ENCODE assay signal across 8 mouse cellular contexts in the genomic region with DNA sequence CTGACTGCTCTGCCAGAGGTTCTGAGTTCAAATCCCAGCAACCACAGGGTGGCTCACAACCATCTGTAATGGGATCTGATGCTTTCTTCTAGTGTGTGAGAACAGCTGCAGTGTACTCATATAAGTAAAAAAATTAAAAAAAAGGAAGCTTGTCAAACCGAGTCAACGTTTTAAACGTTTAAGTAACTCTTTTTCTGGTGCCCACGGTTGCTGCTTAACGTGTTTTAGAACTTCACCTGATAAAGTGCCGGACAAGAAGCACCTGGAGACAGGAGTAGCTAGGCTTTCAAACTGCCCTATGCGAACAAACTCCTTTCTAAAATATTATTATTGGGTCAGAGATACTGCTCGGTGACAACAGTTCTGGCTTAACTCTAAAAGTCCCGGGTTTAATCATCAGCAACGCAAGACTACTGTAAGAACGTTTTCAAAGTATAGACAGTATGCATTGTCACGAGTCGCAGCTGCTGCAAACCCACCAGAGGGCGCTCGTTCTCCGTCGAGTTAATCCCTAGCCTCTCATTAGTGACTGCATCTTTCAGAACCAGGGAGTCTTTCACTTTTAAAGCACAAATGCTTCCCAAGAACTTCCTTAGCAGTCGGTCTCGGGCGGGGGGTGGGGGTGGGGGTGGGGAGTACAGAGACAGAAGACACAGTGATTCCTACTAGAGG. TPM values are rescaled to one million over a fixed set of nuclear protein-coding genes. Genes with fewer than 3 reads are reported as not detected.
DNase-seq lines count a peak whose midpoint lies in the region; ATAC-seq and TF ChIP-seq lines count a peak whose summit lies in the region.

No protein-coding gene starts in this region.

- peaks cover 8% of the 10 kb centered on the region for H3K4me1 ChIP-seq in embryonic facial prominence, embryonic 11.5 days (ENCODE audit: control insufficient read depth, insufficient read depth, low read length)
- H3K4me1 ChIP-seq in heart, embryonic 14.5 days (ENCODE audit: control insufficient read depth in 2 of 2, insufficient read depth in 2 of 2, low read length in 2 of 2): peaks cover 11 to 32% of the 10 kb centered on the region in 2 experiments
- H3K4me1 ChIP-seq in lung, postnatal 0 days (ENCODE audit: insufficient read depth, low read depth, low read length): peaks cover 10% of the 10 kb centered on the region
- peaks cover 19% of the 10 kb centered on the region for H3K4me1 ChIP-seq in olfactory bulb, adult 2 months (ENCODE audit: control insufficient read depth, insufficient read depth, low read length)

- H3K27ac ChIP-seq in embryonic facial prominence, embryonic 11.5 days (replicated peaks; ENCODE audit: low read depth, low read length): no peak overlapping the region
- H3K27ac ChIP-seq in heart, embryonic 14.5 days (replicated peaks in 1 of 2; ENCODE audit: control insufficient read depth in 1 of 2, insufficient read depth in 1 of 2, low read depth in 2 of 2, low read length in 2 of 2): peak overlapping the region in 1 of 2 experiments; percentile 96; a peak in 3 of 4 replicates
- peak overlapping the region; percentile 99 for H3K27ac ChIP-seq in lung, postnatal 0 days (ENCODE audit: low read length)
- H3K27ac ChIP-seq in olfactory bulb, adult 2 months (ENCODE audit: insufficient read depth, low read depth, low read length): no peak overlapping the region

- no peak for ATAC-seq in embryonic facial prominence, embryonic 11.5 days (replicated peaks; ENCODE audit: insufficient number of reproducible peaks, low FRiP score, low TSS enrichment, low read depth)
- ATAC-seq in heart, embryonic 14.5 days (ENCODE audit: insufficient number of reproducible peaks, insufficient read depth, low FRiP score, low read depth): no peak
- peak; percentile 55 for ATAC-seq in lung, postnatal 0 days

- H3K36me3 ChIP-seq in embryonic facial prominence, embryonic 11.5 days (replicated peaks; ENCODE audit: control insufficient read depth, insufficient read depth, low read depth, low read length): no peaks in the 10 kb centered on the region
- no peaks in the 10 kb centered on the region for H3K36me3 ChIP-seq in heart, embryonic 14.5 days (ENCODE audit: control insufficient read depth, insufficient read depth, low read length)
- H3K36me3 ChIP-seq in lung, postnatal 0 days (ENCODE audit: insufficient read depth, low read length): no peaks in the 10 kb centered on the region

- no peak for TF ChIP-seq POLR2A in olfactory bulb, adult 2 months (IDR thresholded peaks at IDR 0.05; ENCODE audit: insufficient read depth, low read depth, low read length)

- 8% methylated on average over 20 of the region's 20 CpGs for WGBS in embryonic facial prominence, embryonic 11.5 days
- 7% methylated on average over 20 of the region's 20 CpGs for WGBS in heart, embryonic 14.5 days
- 8% methylated on average over 20 of the region's 20 CpGs for WGBS in lung, postnatal 0 days
- WGBS in olfactory bulb, adult 2 months: 8% methylated on average over 20 of the region's 20 CpGs

- peaks cover 30% of the 10 kb centered on the region for H3K27me3 ChIP-seq in embryonic facial prominence, embryonic 11.5 days (ENCODE audit: control insufficient read depth, insufficient read depth, low read length)
- H3K27me3 ChIP-seq in heart, embryonic 14.5 days (ENCODE audit: control insufficient read depth, insufficient read depth, low read length): peaks cover 34% of the 10 kb centered on the region
- peaks cover 27% of the 10 kb centered on the region for H3K27me3 ChIP-seq in lung, postnatal 0 days (replicated peaks; ENCODE audit: insufficient read depth, low read length)

- peak; percentile 95 for DNase-seq in CD4-positive, CD25-positive, alpha-beta regulatory T cell, adult 2 months (ENCODE audit: low read depth, low spot score)
- DNase-seq in adrenal gland, postnatal 14 days: peak; percentile 93
- peak; percentile 93 for DNase-seq in embryonic facial prominence, embryonic 11.5 days (ENCODE audit: low spot score)
- peak; percentile 80 to 85 for DNase-seq in kidney, postnatal 25 days
- DNase-seq in lung, postnatal 0 days (ENCODE audit: low spot score): peak; percentile 94
- peak; percentile 85 for DNase-seq in thymus, postnatal 0 days (ENCODE audit: low spot score)

- H3K4me3 ChIP-seq in embryonic facial prominence, embryonic 11.5 days (ENCODE audit: low read depth, low read length): peak overlapping the region; percentile 68
- peak overlapping the region; percentile 67 to 88 for H3K4me3 ChIP-seq in heart, embryonic 14.5 days (ENCODE audit: control insufficient read depth in 1 of 2, insufficient read depth in 1 of 2, low read depth in 1 of 2, low read length in 2 of 2)
- H3K4me3 ChIP-seq in lung, postnatal 0 days (ENCODE audit: low read depth, low read length): peak overlapping the region; percentile 73
- H3K4me3 ChIP-seq in olfactory bulb, adult 2 months (ENCODE audit: insufficient read depth, low read depth, low read length): peak overlapping the region; percentile 99

- peak overlapping the region; percentile 80 for H3K9ac ChIP-seq in embryonic facial prominence, embryonic 11.5 days (replicated peaks; ENCODE audit: low read length)
- H3K9ac ChIP-seq in heart, embryonic 14.5 days (ENCODE audit: low read length): peak overlapping the region; percentile 87
- H3K9ac ChIP-seq in lung, postnatal 0 days (replicated peaks; ENCODE audit: low read depth): peak overlapping the region; percentile 95; the same call in 1 of the 2 replicates

- no peaks in the 10 kb centered on the region for H3K9me3 ChIP-seq in embryonic facial prominence, embryonic 11.5 days (replicated peaks; ENCODE audit: control insufficient read depth, low read length)
- no peaks in the 10 kb centered on the region for H3K9me3 ChIP-seq in heart, embryonic 14.5 days (ENCODE audit: control insufficient read depth, low read length)
- no peaks in the 10 kb centered on the region for H3K9me3 ChIP-seq in lung, postnatal 0 days (ENCODE audit: low read length)

- TF ChIP-seq EP300 in lung, postnatal 0 days (IDR thresholded peaks at IDR 0.05): no peak

- peak; percentile 86 for TF ChIP-seq CTCF in lung, postnatal 0 days (IDR thresholded peaks at IDR 0.05)
- peak; percentile 60 for TF ChIP-seq CTCF in olfactory bulb, adult 2 months (IDR thresholded peaks at IDR 0.05; ENCODE audit: insufficient read depth, low read depth, low read length)

- H3K4me2 ChIP-seq in embryonic facial prominence, embryonic 11.5 days (ENCODE audit: low read depth, low read length): peak overlapping the region; percentile 91
- peak overlapping the region; percentile 90 for H3K4me2 ChIP-seq in heart, embryonic 14.5 days (ENCODE audit: low read length)
- H3K4me2 ChIP-seq in lung, postnatal 0 days (replicated peaks; ENCODE audit: low read depth, low read length): peak overlapping the region; percentile 97

RNA-seq across cellular contexts. Expression of a gene that starts 1.0 kb away (rescaled TPM):
- 5.7 and 6.3 TPM in 2 replicates for total RNA-seq in adrenal gland, postnatal 14 days (2021)
- polyA plus RNA-seq in embryonic facial prominence, embryonic 11.5 days (2014; fragmentation: Nextera tagmentation; extraction: Ambion mirVana): 2.9 and 6.5 TPM in 2 replicates
- 8.0 and 11.5 TPM in 2 replicates for polyA plus RNA-seq in heart, embryonic 14.5 days (2014; fragmentation: Nextera tagmentation; extraction: Ambion mirVana)
- polyA plus RNA-seq in lung, postnatal 0 days (2015; fragmentation: Nextera tagmentation; extraction: Ambion mirVana): 11.2 and 12.8 TPM in 2 replicates
- polyA plus RNA-seq in olfactory bulb, adult 2 months (2012; ENCODE audit: insufficient read depth, insufficient read length, low replicate concordance, missing spikeins): not detected in 2 replicates
- polyA plus RNA-seq in thymus, postnatal 0 days (2015; fragmentation: Nextera tagmentation; extraction: Ambion mirVana): 9.0 and 10.8 TPM in 2 replicates

RNA-seq across cellular contexts. Expression of a gene that starts 26.7 kb away (rescaled TPM):
- 51.7 and 58.1 TPM in 2 replicates for total RNA-seq in adrenal gland, postnatal 14 days (2021)
- polyA plus RNA-seq in embryonic facial prominence, embryonic 11.5 days (2014; fragmentation: Nextera tagmentation; extraction: Ambion mirVana): 14.7 and 15.4 TPM in 2 replicates
- polyA plus RNA-seq in heart, embryonic 14.5 days (2014; fragmentation: Nextera tagmentation; extraction: Ambion mirVana): 17.6 and 18.2 TPM in 2 replicates
- 45.6 and 53.0 TPM in 2 replicates for polyA plus RNA-seq in lung, postnatal 0 days (2015; fragmentation: Nextera tagmentation; extraction: Ambion mirVana)
- not detected in 2 replicates for polyA plus RNA-seq in olfactory bulb, adult 2 months (2012; ENCODE audit: insufficient read depth, insufficient read length, low replicate concordance, missing spikeins)
- 17.4 and 17.9 TPM in 2 replicates for polyA plus RNA-seq in thymus, postnatal 0 days (2015; fragmentation: Nextera tagmentation; extraction: Ambion mirVana)

RNA-seq across cellular contexts. Expression of a gene that starts 28.5 kb away (rescaled TPM):
- total RNA-seq in adrenal gland, postnatal 14 days (2021): not detected in 2 replicates
- polyA plus RNA-seq in embryonic facial prominence, embryonic 11.5 days (2014; fragmentation: Nextera tagmentation; extraction: Ambion mirVana): 0.21 and 0.41 TPM in 2 replicates
- polyA plus RNA-seq in heart, embryonic 14.5 days (2014; fragmentation: Nextera tagmentation; extraction: Ambion mirVana): 0.11 and 0.19 TPM in 2 replicates
- polyA plus RNA-seq in lung, postnatal 0 days (2015; fragmentation: Nextera tagmentation; extraction: Ambion mirVana): 0.12 and 0.13 TPM in 2 replicates
- polyA plus RNA-seq in olfactory bulb, adult 2 months (2012; ENCODE audit: insufficient read depth, insufficient read length, low replicate concordance, missing spikeins): not detected in 2 replicates
- 0.05 and 0.08 TPM in 2 replicates for polyA plus RNA-seq in thymus, postnatal 0 days (2015; fragmentation: Nextera tagmentation; extraction: Ambion mirVana)

RNA-seq across cellular contexts. Expression of a gene that starts 59.8 kb away (rescaled TPM):
- total RNA-seq in adrenal gland, postnatal 14 days (2021): 70.4 and 77.4 TPM in 2 replicates
- polyA plus RNA-seq in embryonic facial prominence, embryonic 11.5 days (2014; fragmentation: Nextera tagmentation; extraction: Ambion mirVana): 53.2 and 57.8 TPM in 2 replicates
- 39.5 and 42.2 TPM in 2 replicates for polyA plus RNA-seq in heart, embryonic 14.5 days (2014; fragmentation: Nextera tagmentation; extraction: Ambion mirVana)
- 56.0 and 59.4 TPM in 2 replicates for polyA plus RNA-seq in lung, postnatal 0 days (2015; fragmentation: Nextera tagmentation; extraction: Ambion mirVana)
- polyA plus RNA-seq in olfactory bulb, adult 2 months (2012; ENCODE audit: insufficient read depth, insufficient read length, low replicate concordance, missing spikeins): not detected in 2 replicates
- 12.5 and 13.2 TPM in 2 replicates for polyA plus RNA-seq in thymus, postnatal 0 days (2015; fragmentation: Nextera tagmentation; extraction: Ambion mirVana)
